Mouse (Mus musculus) thymus, postnatal 36 days (tissue): ENCODE data around the gene Bsn.

Experiments used
- DNase-seq, 2 experiments: peaks; one replicate each; pipeline ENCODE4 v3.0.0; 2022; ENCODE audit warnings: mixed read lengths in 2 of 2

Gene Bsn

DNA sequence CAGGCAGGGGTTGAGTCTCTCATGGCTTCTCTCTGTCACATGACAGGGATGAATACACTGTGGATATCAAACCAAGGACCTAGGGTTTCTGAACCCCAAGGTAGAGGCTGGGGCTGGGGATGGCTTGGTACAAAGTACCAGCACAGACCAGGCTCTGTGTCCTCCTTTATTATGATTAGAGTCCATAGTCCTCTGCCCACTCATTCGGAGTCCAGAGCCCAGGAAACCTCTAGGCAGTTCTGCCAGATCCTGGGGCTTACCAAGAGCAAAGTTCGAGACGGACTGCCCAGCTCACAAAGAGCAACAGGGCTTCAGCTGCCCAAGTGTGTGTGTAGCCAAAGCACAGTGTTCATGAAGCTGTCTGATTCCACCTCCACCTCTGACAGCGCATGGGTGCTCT, 104.9 kb downstream of the Bsn start:
- no peak for DNase-seq

GRCm38 (mm10) chr9:108083561-108083960, 106.6 kb downstream of the Bsn start:
- DNase-seq, result no peak

DNA sequence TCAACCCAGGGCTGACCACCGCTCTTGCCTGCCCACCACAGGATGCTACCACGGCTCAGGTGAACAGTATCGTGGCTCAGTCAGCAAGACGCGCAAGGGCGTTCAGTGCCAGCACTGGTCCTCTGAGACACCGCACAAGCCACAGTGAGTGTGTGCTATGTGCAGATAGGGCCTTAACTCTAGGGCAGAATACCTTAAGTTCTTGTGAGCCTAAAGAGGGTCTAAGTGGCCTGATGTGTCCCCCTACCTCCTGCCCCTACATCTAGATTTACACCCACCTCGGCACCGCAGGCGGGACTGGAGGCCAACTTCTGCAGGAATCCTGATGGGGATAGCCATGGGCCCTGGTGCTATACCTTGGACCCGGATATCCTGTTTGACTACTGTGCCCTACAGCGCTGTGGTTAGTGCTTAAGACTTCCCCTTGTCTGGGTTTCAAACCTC, 107.2 kb downstream of the Bsn start, which contains the start of gene Rnf123:
Gene Rnf123, minus strand, starts transcription at position 359 of the 444 bp plus-strand sequence.
- no peak for DNase-seq

GRCm38 (mm10) chr9:108082549-108082948, 107.6 kb downstream of the Bsn start:
- DNase-seq, result no peak

DNA sequence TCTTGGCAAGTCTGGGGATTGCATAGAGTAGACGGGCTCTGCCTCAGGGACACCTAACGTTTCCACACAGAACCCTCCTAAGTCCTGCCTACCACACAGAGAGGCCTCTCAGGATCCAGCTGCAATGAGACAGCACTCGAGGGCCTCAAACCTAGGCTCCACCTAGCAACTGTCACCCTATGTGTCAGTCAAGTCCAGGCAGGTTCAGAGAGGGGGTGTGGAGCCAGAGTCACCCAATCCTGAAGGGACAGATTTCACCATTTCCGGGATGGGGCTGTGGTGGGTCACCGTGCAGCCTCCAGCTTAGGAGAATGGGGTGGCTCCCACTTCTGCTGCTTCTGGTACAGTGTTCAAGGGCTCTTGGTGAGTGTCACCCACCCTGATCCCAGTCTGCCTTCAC, 110.0 kb downstream of the Bsn start, which contains the start of gene Mst1:
Gene Mst1, plus strand, starts transcription at position 269 of the 400 bp plus-strand sequence.
- DNase-seq, result no peak

- DNase-seq, result no peak
Observed at GRCm38 (mm10) chr9:108073141-108073930, 116.8 kb downstream of the Bsn start.

- DNase-seq, result no peak
Observed at GRCm38 (mm10) chr9:108072481-108072924, 117.7 kb downstream of the Bsn start.

GRCm38 (mm10) chr9:108071801-108072200, 118.4 kb downstream of the Bsn start:
- DNase-seq, result no peak

DNA sequence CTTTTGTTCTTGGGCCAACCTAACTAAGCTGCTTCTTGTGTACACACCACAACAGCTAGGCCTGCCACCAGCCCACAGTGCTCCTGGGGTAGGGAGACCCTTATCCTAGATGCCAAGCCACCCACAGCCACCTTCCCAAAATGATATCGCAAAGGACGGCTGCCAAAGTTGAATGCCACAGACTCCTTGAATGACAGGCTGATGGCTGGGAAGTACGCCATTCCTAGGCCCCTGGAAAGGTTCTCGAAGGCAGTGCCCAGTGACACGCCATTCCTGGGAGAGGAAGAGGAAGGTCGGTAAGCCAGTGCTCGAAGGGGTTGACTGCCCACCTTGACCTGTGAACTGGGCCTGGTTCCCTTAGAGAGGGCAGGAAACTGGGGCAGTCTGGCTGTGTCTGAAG, 120.7 kb downstream of the Bsn start:
- no peak for DNase-seq

DNA sequence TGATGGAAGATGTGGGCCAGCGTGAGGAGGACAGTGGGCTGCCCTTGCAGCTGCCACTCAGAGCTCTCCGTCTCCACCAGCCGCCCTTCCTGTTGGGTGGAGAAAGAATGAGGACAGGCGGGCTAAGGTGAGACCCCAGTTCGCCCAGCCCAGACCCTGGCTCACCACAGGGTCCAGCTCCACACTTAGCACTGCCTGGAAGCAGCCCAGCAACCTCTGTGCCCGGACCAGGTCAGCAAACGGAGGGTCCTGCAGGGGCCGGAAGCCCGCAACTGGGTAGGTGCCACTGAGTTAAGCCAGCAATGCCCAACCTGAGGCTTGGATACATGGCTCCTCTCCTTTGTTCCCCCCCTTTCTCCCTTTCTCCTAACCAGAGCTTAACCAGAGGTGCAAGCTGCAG, 121.2 kb downstream of the Bsn start:
- DNase-seq, result no peak

DNA sequence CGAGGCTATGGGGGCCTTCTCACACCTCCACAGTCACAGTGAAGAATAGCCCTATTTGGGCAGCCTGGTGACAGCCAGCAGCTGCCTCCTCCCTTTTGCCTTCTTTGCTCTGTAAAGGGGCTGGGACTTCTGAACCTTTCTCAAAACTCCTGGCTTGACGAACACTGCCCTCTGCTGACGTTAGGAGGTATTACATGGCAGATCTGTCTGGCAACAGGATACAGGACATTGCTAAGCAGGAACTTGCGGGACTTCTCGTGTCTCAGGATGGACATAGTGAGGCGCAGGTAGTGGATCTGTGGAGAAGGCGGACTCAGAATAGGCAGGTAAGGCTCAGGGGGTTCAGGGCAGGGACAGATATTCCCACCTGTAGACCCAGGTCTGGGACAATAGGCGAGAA, 122.3 kb downstream of the Bsn start:
- DNase-seq, result peak; percentile 70 to 74

GRCm38 (mm10) chr9:108067199-108067598, 123.0 kb downstream of the Bsn start:
- DNase-seq, result no peak

- peak; percentile 51 to 61 for DNase-seq
Observed at GRCm38 (mm10) chr9:108065491-108066011, 124.6 kb downstream of the Bsn start.

- no peak for DNase-seq
Observed at GRCm38 (mm10) chr9:108063361-108063760, 126.8 kb downstream of the Bsn start.

DNA sequence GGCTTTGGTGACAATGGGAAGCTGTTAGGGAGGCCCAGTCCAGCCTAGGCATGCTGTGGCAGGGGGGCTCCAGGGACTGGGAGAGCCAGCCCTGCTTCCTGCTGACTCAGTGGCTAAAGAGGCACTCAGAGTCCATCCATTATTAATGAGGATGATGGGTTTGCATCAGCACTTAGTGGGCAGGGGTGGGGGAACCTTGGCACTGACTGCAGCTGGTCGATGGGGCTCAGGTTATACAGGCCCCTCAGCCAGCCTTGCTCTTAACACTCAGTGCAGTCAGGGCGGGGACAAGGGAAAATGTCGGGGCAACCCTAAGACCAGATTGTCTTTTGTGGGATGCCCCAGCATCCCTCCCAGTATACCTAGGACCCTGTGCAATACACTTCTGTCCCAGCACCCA, 128.0 kb downstream of the Bsn start:
- DNase-seq, result peak in 1 of 2 experiments; percentile 3

DNA sequence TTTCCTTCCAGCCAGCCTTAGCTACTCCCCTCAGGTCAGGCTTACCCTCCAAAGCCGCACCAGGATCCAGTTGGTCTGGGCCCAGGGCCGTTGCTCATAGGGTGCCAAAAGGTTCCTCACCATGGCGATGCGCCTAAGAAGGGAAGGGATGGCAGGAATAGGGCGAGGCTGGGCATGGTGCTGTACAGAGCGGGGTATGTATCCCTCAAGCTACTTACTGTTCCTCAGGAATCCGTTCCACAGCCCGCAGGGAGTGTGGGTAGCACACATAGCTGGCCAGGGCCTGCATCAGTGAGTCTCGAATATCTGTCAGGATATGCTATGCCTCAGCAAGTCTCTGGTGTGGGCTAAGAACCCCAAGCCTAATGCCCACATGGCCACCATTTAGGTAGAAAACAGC, 131.9 kb downstream of the Bsn start:
- no peak for DNase-seq

DNA sequence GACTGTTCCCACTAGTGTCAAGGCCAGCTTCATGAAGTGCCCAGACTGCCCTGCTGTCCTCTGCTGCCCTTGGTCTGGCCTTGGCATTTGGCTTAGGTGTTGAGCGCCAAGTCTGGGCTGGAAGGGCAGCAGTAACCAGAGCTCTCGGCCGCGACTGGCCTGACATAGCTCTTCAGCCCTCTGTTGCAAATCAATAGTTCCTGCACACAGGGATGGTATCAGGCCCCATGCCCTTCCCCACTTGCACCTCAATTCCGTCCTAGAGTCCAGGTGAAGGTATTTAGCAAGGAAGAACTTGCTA, 133.0 kb downstream of the Bsn start:
- DNase-seq, result peak in 1 of 2 experiments; percentile 2

DNA sequence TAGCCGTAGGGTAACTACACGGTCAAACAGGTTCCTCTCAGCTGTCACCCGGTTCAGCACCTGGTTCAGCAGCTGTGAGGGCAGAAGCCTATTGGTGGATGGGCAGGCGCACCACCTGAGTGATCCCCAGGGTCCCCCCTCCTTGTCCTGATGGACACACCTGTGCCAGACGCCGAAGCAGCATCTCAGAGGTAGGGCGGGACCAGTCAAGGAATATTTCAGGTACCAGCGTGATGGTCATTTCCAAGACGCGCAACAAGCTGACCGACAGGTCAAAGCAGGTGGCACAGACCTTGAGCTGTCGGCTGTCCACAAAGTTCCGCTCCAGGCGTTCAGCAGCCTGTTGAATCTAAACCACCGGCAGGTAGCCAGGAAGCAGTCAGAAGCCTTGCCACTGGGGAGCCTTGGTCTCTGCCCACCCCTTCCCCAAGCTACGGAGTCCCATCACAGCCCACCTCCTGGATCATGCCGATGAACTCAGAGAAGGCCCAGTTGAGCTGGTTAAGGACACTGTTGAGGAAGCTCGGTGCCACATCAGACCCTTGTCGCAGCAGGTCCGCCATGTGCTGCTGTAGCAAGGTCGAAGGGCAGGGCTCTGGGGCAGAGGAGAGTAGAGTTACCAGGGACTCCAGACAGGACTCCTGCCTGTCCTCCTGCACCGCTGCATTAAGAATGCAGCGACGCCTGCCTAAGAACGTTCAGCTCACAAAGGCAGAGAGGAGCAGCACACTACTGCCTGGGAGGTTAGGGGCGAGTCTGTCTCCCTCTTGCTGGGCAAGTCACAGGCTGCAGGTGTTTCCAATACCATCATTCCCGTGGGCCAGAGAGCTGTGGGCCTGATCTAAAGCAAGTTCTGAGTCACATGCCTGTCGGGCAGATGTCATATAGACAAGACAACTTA, 133.6 kb downstream of the Bsn start:
- DNase-seq, result peak in 1 of 2 experiments; percentile 6

DNA sequence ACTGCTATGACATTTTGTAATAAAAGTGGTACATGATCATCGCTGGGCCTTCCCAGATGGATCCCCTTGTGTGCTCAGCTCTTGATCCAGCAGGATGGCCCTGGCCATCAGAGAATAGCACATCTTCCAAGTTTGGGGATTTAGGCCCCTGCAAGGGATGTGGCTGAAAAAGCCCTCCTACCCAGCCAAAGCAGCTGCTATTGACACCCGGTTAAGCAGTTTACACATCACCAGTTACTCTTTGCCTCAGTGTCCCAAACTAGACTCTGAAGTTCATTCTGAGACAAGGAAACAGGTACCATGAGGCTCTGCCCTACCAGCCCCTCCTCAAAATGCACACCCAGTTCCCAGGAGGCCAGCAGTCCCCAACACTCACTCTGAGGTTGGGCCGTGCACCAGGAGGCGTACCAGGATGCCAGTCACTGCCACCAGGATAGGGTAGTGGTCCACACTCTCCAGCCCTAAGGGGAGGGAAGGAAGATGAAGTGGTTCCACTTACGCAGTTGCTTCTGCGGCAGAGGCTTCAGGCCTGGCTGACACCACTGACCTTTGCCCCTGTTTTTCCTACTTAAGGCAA, 134.4 kb downstream of the Bsn start:
- no peak for DNase-seq

DNA sequence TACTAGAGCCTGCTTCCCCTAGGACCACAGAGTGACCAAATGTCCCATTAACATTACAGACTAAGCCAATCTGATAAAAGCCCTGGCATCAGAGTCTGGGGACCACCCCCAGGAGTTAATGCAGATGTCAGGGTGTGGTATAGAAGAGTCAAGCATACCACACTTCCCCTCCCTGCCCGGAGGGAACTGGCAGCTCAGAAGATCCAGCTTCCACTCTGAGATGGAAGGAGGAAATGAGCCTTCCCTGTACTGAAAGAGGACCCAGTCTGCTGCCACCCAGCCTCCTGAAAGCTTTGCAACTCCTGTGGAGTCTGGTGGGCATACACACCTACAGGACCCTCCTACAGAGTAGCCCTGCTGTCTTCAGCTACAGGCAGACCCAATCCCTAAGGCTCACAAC, 135.1 kb downstream of the Bsn start:
- peak in 1 of 2 experiments; percentile 3 for DNase-seq

DNA sequence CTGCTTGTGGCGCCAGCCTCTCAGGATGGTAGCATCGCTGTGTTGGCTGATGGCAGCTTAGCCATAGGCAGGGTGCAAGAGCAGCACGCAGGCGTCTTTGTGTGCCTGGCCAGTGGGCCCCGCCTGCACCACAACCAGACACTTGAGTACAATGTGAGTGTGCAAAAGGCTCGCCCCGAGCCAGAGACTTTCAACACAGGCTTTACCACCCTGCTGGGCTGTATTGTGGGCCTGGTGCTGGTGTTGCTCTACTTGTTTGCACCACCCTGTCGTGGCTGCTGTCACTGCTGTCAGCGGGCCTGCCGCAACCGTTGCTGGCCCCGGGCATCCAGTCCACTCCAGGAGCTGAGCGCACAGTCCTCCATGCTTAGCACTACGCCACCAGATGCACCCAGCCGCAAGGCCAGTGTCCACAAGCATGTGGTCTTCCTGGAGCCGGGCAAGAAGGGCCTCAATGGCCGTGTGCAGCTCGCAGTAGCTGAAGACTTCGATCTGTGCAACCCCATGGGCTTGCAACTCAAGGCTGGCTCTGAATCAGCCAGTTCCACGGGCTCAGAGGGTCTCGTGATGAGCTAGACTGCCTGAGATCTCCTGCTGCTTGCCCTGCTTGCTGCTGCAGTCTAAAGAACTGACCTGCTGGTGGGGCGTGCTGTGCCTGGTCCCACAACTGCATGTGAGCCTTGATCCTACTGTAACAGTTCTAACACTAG, 135.7 kb downstream of the Bsn start:
- peak in 1 of 2 experiments; percentile 12 for DNase-seq

GRCm38 (mm10) chr9:108053665-108054225, 136.4 kb downstream of the Bsn start:
- no peak for DNase-seq
